8 mouse cellular contexts compared by ENCODE assay signal in the genomic region with DNA sequence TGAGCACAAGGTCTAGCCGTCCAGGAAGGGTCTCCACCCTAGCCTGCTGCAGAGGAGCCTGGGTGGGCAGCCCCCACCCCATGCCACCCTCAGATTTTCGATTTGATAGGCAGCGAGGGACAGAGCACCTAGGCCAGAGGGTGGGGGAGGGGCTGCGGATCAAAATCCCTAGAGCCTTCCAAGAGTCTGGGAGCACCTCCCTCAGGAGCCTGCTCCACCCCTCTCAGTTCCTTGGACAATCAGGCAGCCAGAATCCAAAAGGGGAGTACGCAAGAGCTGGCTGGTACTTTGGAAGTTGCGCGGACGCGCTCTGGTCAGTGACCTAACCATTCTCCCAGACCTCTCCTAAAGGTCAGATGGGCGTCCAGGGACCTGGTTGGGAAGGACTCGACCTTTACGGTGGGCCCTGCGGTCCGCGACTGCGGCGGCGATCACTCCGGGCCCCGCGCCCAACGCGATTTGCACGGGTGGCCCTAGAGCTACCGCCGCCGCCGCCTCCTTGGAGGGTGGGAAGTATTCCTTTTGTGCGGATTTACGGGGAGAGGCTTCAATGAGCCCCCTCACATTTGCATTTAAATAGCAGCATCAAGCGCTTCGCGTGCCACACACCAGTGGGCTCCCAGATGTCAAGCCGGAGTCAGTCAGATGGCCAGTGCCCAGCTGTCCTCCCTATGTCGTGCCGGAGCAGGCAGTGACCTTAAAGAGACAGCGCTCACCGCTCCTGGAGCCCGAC. TPM values are rescaled to one million over a fixed set of nuclear protein-coding genes. Genes with fewer than 3 reads are reported as not detected.
DNase-seq lines count a peak whose midpoint lies in the region; ATAC-seq and TF ChIP-seq lines count a peak whose summit lies in the region.
"Had no signal": no experiment of that assay in that cellular context is flagged by ENCODE, and none has a peak within 500 bp of the region (broad histone marks: within the 10 kb centered on the region; RNA-seq: fewer than 3 reads in every experiment).

No protein-coding gene starts in this region.

- peak overlapping the region; percentile 89 for H3K27ac ChIP-seq in hindbrain, embryonic 10.5 days
- peak overlapping the region; percentile 98 for H3K27ac ChIP-seq in midbrain, embryonic 14.5 days (replicated peaks; ENCODE audit: low read depth, low read length)

- no peaks in the 10 kb centered on the region for H3K4me1 ChIP-seq in G1E (ENCODE audit: insufficient read depth, low read depth, low read length)
- peaks cover 93% of the 10 kb centered on the region for H3K4me1 ChIP-seq in hindbrain, embryonic 10.5 days (replicated peaks)
- H3K4me1 ChIP-seq in midbrain, embryonic 14.5 days (ENCODE audit: control insufficient read depth, insufficient read depth, low read length) = peaks cover 31% of the 10 kb centered on the region

- under 1% methylated on average over 39 of the region's 39 CpGs for WGBS in hindbrain, embryonic 10.5 days
- under 1% methylated on average over 39 of the region's 39 CpGs for WGBS in midbrain, embryonic 14.5 days

- peaks cover 88% of the 10 kb centered on the region for H3K9me3 ChIP-seq in G1E (replicated peaks)
- H3K9me3 ChIP-seq in hindbrain, embryonic 10.5 days = no peaks in the 10 kb centered on the region
- H3K9me3 ChIP-seq in midbrain, embryonic 14.5 days (ENCODE audit: control insufficient read depth, low read length) = no peaks in the 10 kb centered on the region

- no peaks in the 10 kb centered on the region for H3K36me3 ChIP-seq in G1E (replicated peaks)
- H3K36me3 ChIP-seq in hindbrain, embryonic 10.5 days = 0 out of 2 replicates have a peak, but pooled peaks cover 2% of the 10 kb centered on the region
- no peaks in the 10 kb centered on the region for H3K36me3 ChIP-seq in midbrain, embryonic 14.5 days (ENCODE audit: control insufficient read depth, insufficient read depth, low read length)

- TF ChIP-seq CTCF in G1E (IDR thresholded peaks at IDR 0.05; ENCODE audit: low read depth, low read length) = no peak

- no peak for DNase-seq in G1E (ENCODE audit: low spot score)
- peak; percentile 76 for DNase-seq in embryo, embryonic 10.5 days (ENCODE audit: low spot score)
- DNase-seq in hindbrain, embryonic 10.5 days (ENCODE audit: low spot score) = peak; percentile 83
- DNase-seq in midbrain, embryonic 14.5 days = peak; percentile 74
- DNase-seq in right cerebral cortex, postnatal 4 days = no peak
- no peak for DNase-seq in layer of hippocampus, adult 8-10 months (ENCODE audit: low spot score in 2 of 2)
- no peak for DNase-seq in cerebellum, adult 9-11 months

- peak overlapping the region; percentile 27; the same call in 1 of the 2 replicates for H3K4me3 ChIP-seq in G1E (ENCODE audit: low read depth, low read length)
- H3K4me3 ChIP-seq in hindbrain, embryonic 10.5 days = peak overlapping the region; percentile 79
- peak overlapping the region; percentile 31 for H3K4me3 ChIP-seq in midbrain, embryonic 14.5 days (replicated peaks; ENCODE audit: low read depth, low read length)
- H3K4me3 ChIP-seq: myocyte had no signal

- no peak for ATAC-seq in G1E (ENCODE audit: extremely low read depth, insufficient number of reproducible peaks, low FRiP score, poor library complexity, severe bottlenecking)
- peak; percentile 32; the same call in 1 of the 2 replicates for ATAC-seq in midbrain, embryonic 14.5 days (ENCODE audit: low FRiP score, low TSS enrichment)

- H3K4me2 ChIP-seq in midbrain, embryonic 14.5 days (ENCODE audit: low read length) = peak overlapping the region; percentile 84

- H3K27me3 ChIP-seq in G1E (ENCODE audit: insufficient read depth, low read length) = no peaks in the 10 kb centered on the region; the same call in 1 of the 2 replicates
- H3K27me3 ChIP-seq in hindbrain, embryonic 10.5 days (ENCODE audit: insufficient read depth, poor library complexity, severe bottlenecking) = peaks cover 99% of the 10 kb centered on the region
- peaks cover 40% of the 10 kb centered on the region for H3K27me3 ChIP-seq in midbrain, embryonic 14.5 days (ENCODE audit: control insufficient read depth, insufficient read depth, low read length)

- H3K9ac ChIP-seq in midbrain, embryonic 14.5 days (replicated peaks; ENCODE audit: low read length) = peak overlapping the region; percentile 93

RNA-seq across cellular contexts. Expression of a gene that starts 2.8 kb away (rescaled TPM):
- not detected in 2 replicates for total RNA-seq in G1E (2014; fragmentation: Nextera tagmentation)
- 0.06 and 0.16 TPM in 2 replicates for total RNA-seq in G1E (2017)
- polyA plus RNA-seq in G1E (2012) = not detected in 2 replicates
- polyA plus RNA-seq in hindbrain, embryonic 10.5 days (2016; fragmentation: Nextera tagmentation; extraction: Ambion mirVana) = 5.7 and 7.4 TPM in 2 replicates
- 34.0 and 43.4 TPM in 2 replicates for polyA plus RNA-seq in midbrain, embryonic 14.5 days (2014; fragmentation: Nextera tagmentation; extraction: Ambion mirVana)
- 1 to 10 TPM in 3 of 4 experiments, under 1 TPM in 1; 0.59 to 1.9 (median 1.3) TPM for total RNA-seq in layer of hippocampus, adult 8-10 months (2022)

Comparison
In these comparisons a context has a peak if more than half of its experiments do, and no peak if none do; other contexts are left out.
1. DNase-seq: peak in embryo, embryonic 10.5 days (single experiment), hindbrain, embryonic 10.5 days (single experiment) and midbrain, embryonic 14.5 days (single experiment); none in G1E (single experiment), right cerebral cortex, postnatal 4 days (single experiment), layer of hippocampus, adult 8-10 months (0 of 2) and cerebellum, adult 9-11 months (single experiment).
2. H3K4me3 ChIP-seq: peak in every context shown above with its lines; median percentile 79 in hindbrain, embryonic 10.5 days; 31 in midbrain, embryonic 14.5 days; 27 in G1E.